Mouse (Mus musculus): ENCODE results near the gene Lyar. TPM values are rescaled to one million over a fixed set of nuclear protein-coding genes. Genes with fewer than 3 reads are reported as not detected.

Lyar gene
- 10 to 100 TPM; 12.0 to 12.9 TPM for total RNA-seq (2021)

DNA sequence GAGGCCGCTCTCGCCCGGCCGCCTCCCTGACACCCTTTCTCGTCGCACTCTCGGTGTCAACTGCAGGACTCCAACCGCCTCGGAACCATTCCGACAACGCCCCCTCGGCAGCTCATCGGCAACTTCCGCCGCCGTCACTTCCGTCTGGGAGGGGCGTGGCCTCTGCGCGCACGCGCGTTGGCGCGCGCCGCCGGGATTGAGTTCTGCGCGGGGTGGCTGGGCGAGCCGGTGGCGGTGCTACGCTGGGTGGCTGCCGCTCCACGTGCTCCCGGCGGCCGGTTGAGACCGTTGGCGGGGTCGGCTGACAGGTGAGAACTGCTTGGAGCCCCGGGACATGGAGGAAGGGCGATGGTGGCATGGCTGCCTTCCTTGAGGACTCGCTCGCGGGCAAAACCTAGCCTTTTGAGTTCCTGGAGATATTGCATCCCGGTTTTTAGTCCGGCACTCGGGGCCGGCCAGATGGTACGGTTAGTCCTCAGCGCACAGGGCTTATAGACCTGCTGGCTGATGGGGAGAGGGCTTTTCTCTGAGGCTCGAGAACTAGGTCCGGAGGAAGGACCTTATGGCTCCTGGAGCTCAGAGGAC is at the start of gene Lyar, which contains the start of gene Zbtb49:
Gene Lyar, plus strand, starts transcription at position 143 of the 585 bp plus-strand sequence.
Gene Zbtb49, minus strand, starts transcription at position 130 of the 585 bp plus-strand sequence.
- intact Hi-C loops (cut with DNase I) = no loop called here
- DNase-seq (ENCODE audit: extremely low spot score in 1 of 2, low spot score in 2 of 2) = peak; percentile 87 to 95

DNA sequence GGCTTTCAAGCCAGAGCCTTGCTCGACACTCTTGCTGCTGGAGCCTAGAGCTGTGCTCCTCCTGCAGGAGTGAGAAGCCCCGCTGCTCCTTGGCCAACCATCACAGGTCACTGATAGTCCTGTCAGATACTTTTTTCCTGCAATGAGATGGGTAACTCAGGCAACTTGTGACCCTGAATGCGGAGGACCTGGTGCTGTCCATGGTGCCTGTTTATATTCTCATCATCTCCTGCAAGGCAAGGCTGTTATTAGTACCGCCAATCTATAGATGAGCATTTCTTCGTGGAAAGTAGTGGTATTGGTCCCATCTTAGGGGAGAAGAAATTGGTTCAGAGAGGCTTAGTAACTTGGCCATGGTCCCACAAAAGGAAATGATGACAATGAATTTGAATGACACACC is 46.5 kb upstream of the Lyar start:
- intact Hi-C loops (cut with DNase I) = no loop called here
- no peak for DNase-seq (ENCODE audit: extremely low spot score in 1 of 2, low spot score in 2 of 2)

DNA sequence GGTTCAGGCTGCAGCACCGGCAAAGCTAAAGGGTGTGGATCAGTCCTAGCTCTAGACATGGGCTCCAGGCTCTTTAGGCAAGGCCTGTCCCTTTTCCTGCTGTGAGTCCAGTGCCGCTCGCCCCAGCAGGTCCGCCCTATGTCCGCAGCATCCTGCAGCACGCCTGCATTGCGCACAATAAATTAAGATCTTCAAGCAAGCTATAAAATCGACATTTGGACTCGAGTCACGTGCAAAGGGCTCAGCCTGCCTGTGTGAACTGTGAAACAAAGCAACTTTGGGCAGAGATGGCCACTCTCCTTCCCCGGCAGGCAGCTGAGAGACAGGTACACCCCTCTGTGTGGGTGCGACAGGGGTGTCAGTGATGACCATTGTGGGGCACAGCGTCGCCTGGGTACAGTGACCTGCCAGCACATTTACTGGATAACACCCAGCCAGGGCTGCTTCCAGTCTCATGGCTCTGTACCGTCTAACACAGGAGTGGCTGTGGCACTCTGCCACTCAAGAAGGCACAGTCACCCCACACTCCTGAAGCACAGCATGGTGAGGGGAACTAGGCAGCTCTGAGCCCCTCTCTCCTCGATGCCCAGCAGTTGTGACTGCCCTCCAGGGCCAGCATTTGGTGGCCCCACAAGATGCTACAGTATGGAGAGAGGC is 45.9 kb upstream of the Lyar start:
- intact Hi-C loops (cut with DNase I) = no loop called here
- no peak for DNase-seq (ENCODE audit: extremely low spot score in 1 of 2, low spot score in 2 of 2)

- no peak for DNase-seq (ENCODE audit: extremely low spot score in 1 of 2, low spot score in 2 of 2)
- intact Hi-C loops (cut with DNase I) = no loop called here
Measured at GRCm38 (mm10) chr5:38184688-38185285, 35.5 kb upstream of the Lyar start.

GRCm38 (mm10) chr5:38187006-38187405 is 33.3 kb upstream of the Lyar start:
- intact Hi-C loops (cut with DNase I) = no loop called here

DNA sequence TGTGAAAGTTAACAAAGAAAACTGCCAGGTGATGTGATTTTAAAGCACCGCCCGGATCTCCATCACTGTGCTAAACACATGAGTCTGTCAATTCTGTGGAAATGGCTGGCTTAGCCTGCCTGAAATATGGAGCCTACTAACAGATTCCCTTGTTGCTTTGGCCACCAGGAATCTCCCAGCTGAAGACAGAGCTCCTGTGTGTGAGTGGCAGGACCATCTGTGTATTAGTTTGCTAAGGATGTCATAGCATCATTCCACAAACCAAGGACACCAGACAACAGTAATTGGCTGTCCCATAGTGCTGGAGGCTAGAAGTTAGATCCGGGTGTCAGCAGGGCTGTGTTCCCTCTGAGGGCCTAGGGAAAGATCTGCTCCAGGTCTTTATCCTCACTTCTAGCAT is 29.4 kb upstream of the Lyar start:
- DNase-seq (ENCODE audit: extremely low spot score in 1 of 2, low spot score in 2 of 2) = no peak
- intact Hi-C loops (cut with DNase I) = loop anchor here (10.0 kb wide), 1 partner anchor 896 kb away; no protein-coding TSS in a partner anchor

More at GRCm38 (mm10) chr5:38187006-38187405, 33.3 kb upstream of the Lyar start:
- DNase-seq (ENCODE audit: extremely low spot score in 1 of 2, low spot score in 2 of 2) = no peak

GRCm38 (mm10) chr5:38194946-38195345 is 25.3 kb upstream of the Lyar start:
- intact Hi-C loops (cut with DNase I) = loop anchor here (10.0 kb wide), 1 partner anchor 900 kb away; no protein-coding TSS in a partner anchor
- DNase-seq (ENCODE audit: extremely low spot score in 1 of 2, low spot score in 2 of 2) = no peak

DNA sequence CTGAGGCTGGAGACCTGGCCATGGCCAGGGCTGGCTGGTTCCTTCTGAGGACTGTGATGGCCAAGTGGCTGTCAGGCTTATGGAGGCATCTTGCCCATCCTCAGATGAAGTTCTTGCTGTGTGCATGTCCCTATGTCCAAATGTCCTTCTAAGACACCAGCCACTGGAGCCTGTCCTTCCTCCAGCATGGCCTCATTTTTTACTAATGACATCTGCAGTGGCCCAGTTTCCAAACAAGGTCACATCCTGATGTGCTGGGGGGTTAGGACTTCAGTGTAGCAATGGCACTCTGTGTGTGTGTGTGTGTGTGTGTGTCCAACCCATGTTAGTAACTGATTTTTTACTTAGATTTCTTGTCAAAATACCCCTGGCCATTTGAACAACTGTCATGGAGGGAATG is 24.3 kb upstream of the Lyar start:
- no peak for DNase-seq (ENCODE audit: extremely low spot score in 1 of 2, low spot score in 2 of 2)
- intact Hi-C loops (cut with DNase I) = loop anchor here (2.0 to 10.0 kb wide), 2 partner anchors 99 to 901 kb away; no protein-coding TSS in a partner anchor

- DNase-seq (ENCODE audit: extremely low spot score in 1 of 2, low spot score in 2 of 2) = no peak
- intact Hi-C loops (cut with DNase I) = loop anchor here (2.0 to 10.0 kb wide), 2 partner anchors 100 to 902 kb away; no protein-coding TSS in a partner anchor
Measured at GRCm38 (mm10) chr5:38196821-38197481, 23.3 kb upstream of the Lyar start.

- peak; percentile 84 to 85 for DNase-seq (ENCODE audit: extremely low spot score in 1 of 2, low spot score in 2 of 2)
- intact Hi-C loops (cut with DNase I) = loop anchor here (2.0 to 10.0 kb wide), 2 partner anchors 101 to 903 kb away; no protein-coding TSS in a partner anchor
Measured at GRCm38 (mm10) chr5:38197482-38197823, 22.8 kb upstream of the Lyar start.

DNA sequence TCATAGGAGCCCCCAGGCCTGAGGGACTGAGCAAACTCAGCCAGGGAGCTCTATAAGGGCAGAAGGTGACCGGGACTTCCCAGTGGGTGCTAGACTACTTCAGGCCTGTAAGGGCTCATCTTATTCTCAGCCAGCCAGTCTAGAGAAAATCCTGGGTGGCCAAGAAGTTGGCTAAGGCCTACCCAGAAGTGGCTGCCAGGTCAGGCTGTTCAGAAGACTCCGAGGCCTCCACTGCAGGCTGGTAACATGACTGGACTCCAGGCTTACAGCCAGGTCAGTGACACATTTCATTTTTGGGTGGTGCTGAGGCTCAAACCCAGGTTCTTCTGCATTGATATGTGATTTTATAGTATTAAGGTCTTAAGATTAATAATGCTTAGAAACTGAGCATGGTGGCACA is 20.6 kb upstream of the Lyar start:
- DNase-seq (ENCODE audit: extremely low spot score in 1 of 2, low spot score in 2 of 2) = no peak
- intact Hi-C loops (cut with DNase I) = loop anchor here (10.0 kb wide), 1 partner anchor 905 kb away; no protein-coding TSS in a partner anchor

DNA sequence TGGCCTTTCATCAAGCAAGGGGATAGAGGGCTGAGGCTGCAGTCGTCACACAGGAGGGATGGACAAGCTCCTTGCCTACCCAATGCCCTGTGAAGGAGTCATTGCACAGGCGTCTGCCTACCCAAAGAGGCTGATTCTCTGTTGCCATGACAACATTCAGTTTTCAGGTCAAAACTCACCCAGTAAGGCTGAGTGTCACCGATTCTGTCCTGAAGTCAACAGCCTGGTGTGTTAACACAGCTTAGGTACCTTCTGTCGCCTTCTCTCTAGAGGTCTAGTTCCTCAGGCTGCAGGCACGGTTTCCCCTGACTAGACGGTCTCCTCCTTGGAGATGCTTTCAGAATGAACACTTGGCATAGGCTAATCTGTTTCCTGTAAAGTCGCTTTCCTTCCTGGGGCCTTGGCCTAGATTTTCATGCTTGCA is 15.0 kb upstream of the Lyar start:
- intact Hi-C loops (cut with DNase I) = no loop called here
- no peak for DNase-seq (ENCODE audit: extremely low spot score in 1 of 2, low spot score in 2 of 2)

DNA sequence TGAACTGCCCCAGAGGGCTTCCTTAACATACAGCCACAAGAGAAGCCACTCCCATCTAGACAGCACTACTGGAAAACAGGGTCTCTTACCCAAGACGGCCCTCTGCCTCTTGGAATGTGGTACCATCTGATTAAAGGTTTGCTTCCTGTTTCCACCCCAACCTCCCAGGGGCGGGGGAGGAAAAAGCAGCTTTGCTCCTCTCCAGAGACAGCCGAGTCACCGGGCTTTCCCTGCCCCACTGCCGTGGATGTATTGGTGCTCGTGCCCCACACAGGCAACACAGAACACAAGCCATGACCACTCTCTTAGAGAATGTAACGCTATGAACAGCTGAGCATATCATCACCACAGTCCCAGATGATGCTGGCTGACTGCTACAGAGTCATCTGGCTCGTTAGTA is 11.3 kb upstream of the Lyar start:
- no peak for DNase-seq (ENCODE audit: extremely low spot score in 1 of 2, low spot score in 2 of 2)
- intact Hi-C loops (cut with DNase I) = no loop called here

GRCm38 (mm10) chr5:38211691-38212090 is 8.6 kb upstream of the Lyar start:
- DNase-seq (ENCODE audit: extremely low spot score in 1 of 2, low spot score in 2 of 2) = no peak
- intact Hi-C loops (cut with DNase I) = no loop called here

DNA sequence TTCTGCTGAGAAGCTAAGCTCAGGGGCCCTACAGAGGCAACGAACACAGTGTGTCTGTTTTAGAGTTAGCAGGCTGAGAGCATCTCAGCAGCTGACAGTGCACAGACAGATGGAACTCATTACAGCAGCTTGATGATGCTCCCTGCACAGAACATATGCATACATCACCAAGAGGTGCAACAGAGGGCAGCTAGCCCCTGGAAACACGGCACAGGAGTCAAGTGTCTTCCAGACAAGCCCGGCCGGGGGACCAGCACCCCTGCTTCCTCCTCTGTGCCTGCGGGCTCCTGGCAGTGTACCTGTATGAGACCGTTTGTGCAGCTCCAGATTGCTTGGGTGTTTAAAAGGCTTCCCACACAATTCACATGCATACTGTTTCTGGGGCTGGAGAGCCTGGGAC is 7.3 kb upstream of the Lyar start:
- intact Hi-C loops (cut with DNase I) = no loop called here

GRCm38 (mm10) chr5:38219771-38220307 is 431 bp upstream of the Lyar start:
- intact Hi-C loops (cut with DNase I) = no loop called here
- DNase-seq (ENCODE audit: extremely low spot score in 1 of 2, low spot score in 2 of 2) = peak in 1 of 2 experiments; percentile 64

More for the DNA sequence above, 7.3 kb upstream of the Lyar start:
- DNase-seq (ENCODE audit: extremely low spot score in 1 of 2, low spot score in 2 of 2) = no peak

GRCm38 (mm10) chr5:38235422-38235821 is 15.2 kb downstream of the Lyar start:
- peak in 1 of 2 experiments; percentile 69 for DNase-seq (ENCODE audit: extremely low spot score in 1 of 2, low spot score in 2 of 2)
- intact Hi-C loops (cut with DNase I) = no loop called here

DNA sequence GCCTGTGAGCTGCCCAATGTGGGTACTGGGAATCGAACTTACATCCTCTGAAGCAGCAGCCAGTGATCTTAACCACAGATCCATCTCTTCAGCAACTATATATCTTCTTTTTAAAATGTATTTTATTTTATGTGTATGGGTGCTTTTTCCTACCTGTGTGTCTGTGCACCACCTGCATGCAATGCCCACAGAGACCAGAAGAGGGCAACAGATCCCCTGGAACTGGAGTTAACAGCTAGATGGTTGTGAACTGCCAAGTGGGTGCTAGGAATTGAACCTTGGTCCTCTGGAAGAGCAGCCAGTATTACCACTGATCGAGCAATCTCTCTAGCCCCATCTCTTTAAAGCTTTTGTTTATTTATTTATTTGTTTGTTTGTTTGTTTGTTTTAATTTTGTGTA is 16.4 kb downstream of the Lyar start:
- intact Hi-C loops (cut with DNase I) = no loop called here
- no peak for DNase-seq (ENCODE audit: extremely low spot score in 1 of 2, low spot score in 2 of 2)
